Mouse (Mus musculus): Measurements from ENCODE around the gene Arl15. TPM values are rescaled to one million over a fixed set of nuclear protein-coding genes. Genes with fewer than 3 reads are reported as not detected.

Arl15 gene
- polyA plus RNA-seq, 1 experiment from 2014 or later: 19.0 TPM

- Histone ChIP-seq H3K27ac (ENCODE audit: low read depth, low read length) (no peak overlapping the region), H3K9me3 (ENCODE audit: control insufficient read depth, low read length) (no peaks in the 10 kb centered on the region), H3K4me2 (replicated peaks; ENCODE audit: low read depth, low read length) (no peak overlapping the region), H3K9ac (ENCODE audit: low read depth, low read length) (no peak overlapping the region), H3K36me3 (ENCODE audit: control insufficient read depth, insufficient read depth, low read length) (no peaks in the 10 kb centered on the region), H3K4me3 (ENCODE audit: low read depth, low read length) (no peak overlapping the region), H3K27me3 (ENCODE audit: control insufficient read depth, insufficient read depth, low read length) (no peaks in the 10 kb centered on the region), H3K4me1 (replicated peaks; ENCODE audit: control insufficient read depth, insufficient read depth, low read length) (no peaks in the 10 kb centered on the region)
- 92% methylated on average over 4 of the region's 4 CpGs for WGBS
- DNase-seq (ENCODE audit: low spot score) (no peak), ATAC-seq (ENCODE audit: low FRiP score) (no peak)
Observed at GRCm38 (mm10) chr13:113844717-113845116, 50.4 kb downstream of the Arl15 start.

GRCm38 (mm10) chr13:113845229-113845628 lies 50.9 kb downstream of the Arl15 start:
- H3K27me3 ChIP-seq (ENCODE audit: control insufficient read depth, insufficient read depth, low read length): no peaks in the 10 kb centered on the region
- H3K4me2 ChIP-seq (replicated peaks; ENCODE audit: low read depth, low read length): no peak overlapping the region
- WGBS: 65% methylated on average over 1 of the region's 1 CpGs
- H3K36me3 ChIP-seq (ENCODE audit: control insufficient read depth, insufficient read depth, low read length): no peaks in the 10 kb centered on the region
- DNase-seq (ENCODE audit: low spot score) (no peak), ATAC-seq (ENCODE audit: low FRiP score) (no peak)
- H3K27ac ChIP-seq (ENCODE audit: low read depth, low read length): no peak overlapping the region
- H3K9ac ChIP-seq (ENCODE audit: low read depth, low read length): no peak overlapping the region
- no peaks in the 10 kb centered on the region for H3K4me1 ChIP-seq (replicated peaks; ENCODE audit: control insufficient read depth, insufficient read depth, low read length)
- no peak overlapping the region for H3K4me3 ChIP-seq (ENCODE audit: low read depth, low read length)
- H3K9me3 ChIP-seq (ENCODE audit: control insufficient read depth, low read length): no peaks in the 10 kb centered on the region

- H3K36me3 ChIP-seq (ENCODE audit: control insufficient read depth, insufficient read depth, low read length): no peaks in the 10 kb centered on the region
- ATAC-seq (ENCODE audit: low FRiP score) (no peak), DNase-seq (ENCODE audit: low spot score) (no peak)
- H3K9me3 ChIP-seq (ENCODE audit: control insufficient read depth, low read length): no peaks in the 10 kb centered on the region
- no peak overlapping the region for H3K27ac ChIP-seq (ENCODE audit: low read depth, low read length)
- no peaks in the 10 kb centered on the region for H3K27me3 ChIP-seq (ENCODE audit: control insufficient read depth, insufficient read depth, low read length)
- 73% methylated on average over 10 of the region's 10 CpGs for WGBS
- no peak overlapping the region for H3K9ac ChIP-seq (ENCODE audit: low read depth, low read length)
- H3K4me2 ChIP-seq (replicated peaks; ENCODE audit: low read depth, low read length): no peak overlapping the region
- no peak overlapping the region for H3K4me3 ChIP-seq (ENCODE audit: low read depth, low read length)
- no peaks in the 10 kb centered on the region for H3K4me1 ChIP-seq (replicated peaks; ENCODE audit: control insufficient read depth, insufficient read depth, low read length)
Observed at GRCm38 (mm10) chr13:113846413-113846812, 52.1 kb downstream of the Arl15 start.

- Histone ChIP-seq H3K36me3 (ENCODE audit: control insufficient read depth, insufficient read depth, low read length) (no peaks in the 10 kb centered on the region), H3K4me2 (replicated peaks; ENCODE audit: low read depth, low read length) (no peak overlapping the region), H3K9ac (ENCODE audit: low read depth, low read length) (no peak overlapping the region), H3K9me3 (ENCODE audit: control insufficient read depth, low read length) (no peaks in the 10 kb centered on the region), H3K27ac (ENCODE audit: low read depth, low read length) (no peak overlapping the region), H3K4me3 (ENCODE audit: low read depth, low read length) (no peak overlapping the region), H3K27me3 (ENCODE audit: control insufficient read depth, insufficient read depth, low read length) (no peaks in the 10 kb centered on the region), H3K4me1 (replicated peaks; ENCODE audit: control insufficient read depth, insufficient read depth, low read length) (no peaks in the 10 kb centered on the region)
- ATAC-seq (ENCODE audit: low FRiP score) (no peak), DNase-seq (ENCODE audit: low spot score) (no peak)
- 88% methylated on average over 8 of the region's 8 CpGs for WGBS
Observed at GRCm38 (mm10) chr13:113850431-113851034, 56.2 kb downstream of the Arl15 start.

DNA sequence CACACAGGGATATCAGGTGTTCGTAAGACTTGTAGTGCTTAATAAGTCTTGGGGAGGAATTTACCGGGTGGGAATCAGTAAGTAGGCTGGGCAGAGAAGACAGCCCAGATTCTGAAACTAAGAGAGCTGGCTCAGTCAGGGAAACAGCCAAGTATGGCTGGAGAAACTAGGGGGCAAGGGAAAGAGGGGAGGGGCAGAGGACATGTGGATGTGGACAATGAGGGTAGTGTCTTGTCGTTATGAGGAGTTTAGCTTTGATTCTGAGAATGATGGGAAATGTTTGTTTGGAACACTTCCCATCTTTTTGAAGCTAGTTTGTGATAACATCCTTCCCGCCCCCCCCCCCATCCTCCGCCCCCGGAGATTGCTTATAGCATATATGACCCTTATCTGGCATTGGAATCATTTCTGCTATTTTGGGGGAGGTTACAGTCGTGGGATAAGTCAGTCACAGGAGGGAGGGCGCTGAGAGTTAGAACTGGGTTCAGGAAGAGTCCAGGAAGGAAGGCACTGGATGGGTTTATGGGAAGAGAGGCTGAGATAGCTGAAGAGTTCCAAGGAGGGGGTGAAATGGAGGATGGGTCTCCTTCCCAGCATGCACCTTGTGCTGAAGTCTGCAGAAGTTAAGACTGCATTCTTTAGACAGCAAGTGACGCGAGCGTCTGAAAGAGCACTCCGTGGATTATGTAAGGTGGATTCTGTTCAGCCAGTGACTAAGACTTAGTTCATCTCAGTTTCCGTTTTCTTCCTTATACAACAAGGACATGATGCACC lies 57.5 kb downstream of the Arl15 start:
- no peak for ATAC-seq (ENCODE audit: low FRiP score)
- Histone ChIP-seq H3K4me2 (replicated peaks; ENCODE audit: low read depth, low read length) (no peak overlapping the region), H3K4me3 (ENCODE audit: low read depth, low read length) (no peak overlapping the region), H3K27me3 (ENCODE audit: control insufficient read depth, insufficient read depth, low read length) (no peaks in the 10 kb centered on the region), H3K27ac (ENCODE audit: low read depth, low read length) (no peak overlapping the region), H3K4me1 (replicated peaks; ENCODE audit: control insufficient read depth, insufficient read depth, low read length) (no peaks in the 10 kb centered on the region), H3K36me3 (ENCODE audit: control insufficient read depth, insufficient read depth, low read length) (no peaks in the 10 kb centered on the region), H3K9ac (ENCODE audit: low read depth, low read length) (no peak overlapping the region), H3K9me3 (ENCODE audit: control insufficient read depth, low read length) (no peaks in the 10 kb centered on the region)
- no peak for DNase-seq (ENCODE audit: low spot score)
- WGBS: 94% methylated on average over 13 of the region's 13 CpGs

- Histone ChIP-seq H3K9ac (ENCODE audit: low read depth, low read length) (no peak overlapping the region), H3K27ac (ENCODE audit: low read depth, low read length) (no peak overlapping the region), H3K4me2 (replicated peaks; ENCODE audit: low read depth, low read length) (no peak overlapping the region), H3K4me1 (replicated peaks; ENCODE audit: control insufficient read depth, insufficient read depth, low read length) (no peaks in the 10 kb centered on the region), H3K36me3 (ENCODE audit: control insufficient read depth, insufficient read depth, low read length) (no peaks in the 10 kb centered on the region), H3K4me3 (ENCODE audit: low read depth, low read length) (no peak overlapping the region), H3K27me3 (ENCODE audit: control insufficient read depth, insufficient read depth, low read length) (no peaks in the 10 kb centered on the region), H3K9me3 (ENCODE audit: control insufficient read depth, low read length) (no peaks in the 10 kb centered on the region)
- ATAC-seq (ENCODE audit: low FRiP score) (no peak), DNase-seq (ENCODE audit: low spot score) (no peak)
- 92% methylated on average over 6 of the region's 6 CpGs for WGBS
Observed at GRCm38 (mm10) chr13:113852376-113852666, 58.0 kb downstream of the Arl15 start.

GRCm38 (mm10) chr13:113854146-113854545 lies 59.8 kb downstream of the Arl15 start:
- Histone ChIP-seq H3K4me2 (replicated peaks; ENCODE audit: low read depth, low read length) (no peak overlapping the region), H3K9ac (ENCODE audit: low read depth, low read length) (no peak overlapping the region), H3K9me3 (ENCODE audit: control insufficient read depth, low read length) (no peaks in the 10 kb centered on the region), H3K4me3 (ENCODE audit: low read depth, low read length) (no peak overlapping the region), H3K4me1 (replicated peaks; ENCODE audit: control insufficient read depth, insufficient read depth, low read length) (no peaks in the 10 kb centered on the region), H3K27ac (ENCODE audit: low read depth, low read length) (no peak overlapping the region), H3K36me3 (ENCODE audit: control insufficient read depth, insufficient read depth, low read length) (no peaks in the 10 kb centered on the region), H3K27me3 (ENCODE audit: control insufficient read depth, insufficient read depth, low read length) (no peaks in the 10 kb centered on the region)
- DNase-seq (ENCODE audit: low spot score): no peak
- WGBS: 96% methylated on average over 4 of the region's 4 CpGs
- ATAC-seq (ENCODE audit: low FRiP score): no peak

GRCm38 (mm10) chr13:113854551-113855312 lies 60.4 kb downstream of the Arl15 start:
- no peak overlapping the region for H3K4me3 ChIP-seq (ENCODE audit: low read depth, low read length)
- no peak for ATAC-seq (ENCODE audit: low FRiP score)
- H3K27ac ChIP-seq (ENCODE audit: low read depth, low read length): no peak overlapping the region
- WGBS: 81% methylated on average over 13 of the region's 13 CpGs
- DNase-seq (ENCODE audit: low spot score): no peak
- no peaks in the 10 kb centered on the region for H3K36me3 ChIP-seq (ENCODE audit: control insufficient read depth, insufficient read depth, low read length)
- no peak overlapping the region for H3K4me2 ChIP-seq (replicated peaks; ENCODE audit: low read depth, low read length)
- H3K4me1 ChIP-seq (replicated peaks; ENCODE audit: control insufficient read depth, insufficient read depth, low read length): no peaks in the 10 kb centered on the region
- H3K9me3 ChIP-seq (ENCODE audit: control insufficient read depth, low read length): no peaks in the 10 kb centered on the region
- no peaks in the 10 kb centered on the region for H3K27me3 ChIP-seq (ENCODE audit: control insufficient read depth, insufficient read depth, low read length)
- H3K9ac ChIP-seq (ENCODE audit: low read depth, low read length): no peak overlapping the region

Data from hindbrain, embryonic 11.5 days (tissue).